Mouse (Mus musculus): Measurements from ENCODE around the gene 1700020A23Rik.

1700020A23Rik gene

DNA sequence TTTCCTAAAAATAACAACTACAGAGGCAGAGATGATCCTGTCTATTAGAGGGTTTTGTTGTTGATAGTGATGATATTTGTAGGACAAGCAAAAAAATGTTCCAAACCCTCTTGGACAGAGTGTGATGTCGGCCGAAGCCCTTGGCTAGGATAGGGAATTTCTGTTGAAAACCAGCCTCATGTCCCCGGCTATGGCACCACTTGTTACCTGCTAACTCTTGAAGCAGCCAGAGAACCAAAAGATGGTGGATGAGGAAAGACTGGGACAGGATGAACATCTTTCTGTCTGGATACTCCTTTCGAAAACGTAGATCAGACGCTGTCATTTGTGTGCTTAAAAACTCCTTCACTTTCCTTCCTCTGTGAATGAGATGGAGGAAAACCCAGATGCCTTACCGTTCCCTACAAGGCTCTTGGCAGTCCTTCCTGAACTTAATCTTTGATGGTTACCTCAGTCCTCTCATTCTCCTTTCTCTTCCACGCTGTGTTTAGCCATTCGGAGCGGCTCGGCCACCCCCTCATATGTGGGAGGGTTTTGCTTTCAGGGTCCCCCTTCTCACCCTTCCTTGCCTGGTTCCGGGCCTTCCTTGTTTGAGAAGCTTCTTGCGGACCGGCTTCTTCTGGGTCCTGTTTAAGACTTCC lies 46.1 kb downstream of the 1700020A23Rik start:
- DNase-seq (ENCODE audit: low spot score), result no peak

DNA sequence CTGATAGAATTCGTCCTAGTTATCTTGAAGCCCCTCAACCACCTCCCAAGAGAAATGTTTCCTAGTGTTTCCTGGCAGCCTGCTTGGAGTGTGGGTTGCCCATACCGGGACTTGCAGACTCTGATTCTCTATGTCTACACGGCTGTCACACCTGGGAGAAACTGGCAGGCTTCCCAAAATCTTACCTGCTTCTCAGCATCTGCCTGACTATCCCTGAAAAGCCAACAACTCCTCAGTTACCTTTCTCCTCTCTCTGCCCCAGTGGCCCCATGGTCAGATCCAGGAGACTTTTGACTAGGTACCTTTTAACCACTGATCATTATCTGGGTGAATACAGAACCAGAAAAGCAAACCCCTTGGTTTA lies 46.6 kb downstream of the 1700020A23Rik start:
- DNase-seq (ENCODE audit: low spot score), result no peak

DNA sequence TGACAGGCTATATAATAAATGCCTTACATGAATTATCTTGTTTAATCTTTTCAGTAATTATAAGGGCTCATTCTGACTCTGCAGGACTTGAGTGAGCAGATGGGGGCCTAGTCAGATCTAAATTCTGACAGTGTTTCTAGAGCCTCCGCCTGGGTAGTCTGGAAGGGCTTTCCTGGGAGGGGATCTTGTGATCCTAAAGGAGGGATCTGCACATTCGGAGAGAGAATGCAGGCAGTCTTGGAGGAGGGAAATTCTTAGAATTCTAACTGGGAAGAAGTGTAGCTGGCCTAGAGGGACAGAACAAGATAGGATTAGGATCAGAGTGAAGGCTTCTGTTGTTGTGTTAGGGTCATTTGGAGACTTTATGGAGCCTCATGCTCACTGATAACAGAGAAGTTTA lies 47.2 kb downstream of the 1700020A23Rik start:
- DNase-seq (ENCODE audit: low spot score), result no peak

DNA sequence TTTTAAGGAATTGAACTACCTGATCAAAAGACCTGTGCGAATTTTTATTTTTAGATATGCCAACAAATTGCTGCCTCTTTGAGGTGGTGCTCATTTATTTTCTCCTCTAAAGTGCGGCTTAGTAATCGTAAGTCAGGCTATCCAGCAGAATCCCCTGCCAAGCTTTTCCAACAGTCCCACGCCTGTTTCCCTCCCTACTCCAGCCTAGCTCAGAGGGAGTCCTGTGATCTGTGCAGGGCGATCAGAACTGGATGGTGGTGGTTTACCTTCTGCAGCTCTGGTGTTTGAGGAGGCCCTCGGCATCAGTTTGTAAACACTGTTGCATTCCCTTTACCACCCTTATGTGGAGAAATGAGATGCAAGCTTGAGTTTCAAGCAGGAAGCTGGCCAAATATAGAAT lies 48.4 kb downstream of the 1700020A23Rik start:
- no peak for DNase-seq (ENCODE audit: low spot score)

DNA sequence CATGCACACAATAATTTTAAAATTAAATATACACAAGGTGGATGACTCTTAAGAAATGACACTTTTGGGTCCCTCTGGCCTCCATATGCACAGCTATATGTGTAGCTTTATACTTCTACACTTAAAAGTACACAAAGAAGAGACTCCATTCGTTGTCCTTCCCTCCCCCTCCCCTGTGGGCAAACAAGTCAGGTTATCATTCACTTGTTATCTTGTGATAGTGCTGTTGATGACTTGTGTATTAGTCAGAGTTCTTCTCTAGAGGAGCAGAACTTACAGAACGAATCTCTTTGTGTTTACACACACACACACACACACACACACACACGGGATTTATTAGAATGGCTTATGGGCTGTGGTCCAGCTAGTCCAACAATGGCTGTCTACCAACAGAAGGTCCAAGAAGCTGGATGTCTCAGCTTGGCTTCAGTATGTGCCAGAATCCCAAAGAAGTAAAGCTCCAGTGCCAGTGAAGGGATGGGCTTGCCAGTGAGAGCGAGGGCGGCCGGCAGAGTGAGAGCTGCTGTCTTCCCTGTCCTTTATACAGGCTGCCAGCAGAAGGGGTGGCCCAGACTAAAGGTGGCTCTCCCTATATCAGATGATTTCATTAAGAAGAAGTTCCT lies 49.8 kb downstream of the 1700020A23Rik start:
- no peak for DNase-seq (ENCODE audit: low spot score)

All from yolk sac, embryonic 10.5 days (tissue).